Mouse (Mus musculus): ENCODE data around the gene Cnih2. TPM values are rescaled to one million over a fixed set of nuclear protein-coding genes. Genes with fewer than 3 reads are reported as not detected.

Cnih2 gene
- total and polyA plus RNA-seq, 2 experiments from 2014 or later: 397 to 573 TPM

DNA sequence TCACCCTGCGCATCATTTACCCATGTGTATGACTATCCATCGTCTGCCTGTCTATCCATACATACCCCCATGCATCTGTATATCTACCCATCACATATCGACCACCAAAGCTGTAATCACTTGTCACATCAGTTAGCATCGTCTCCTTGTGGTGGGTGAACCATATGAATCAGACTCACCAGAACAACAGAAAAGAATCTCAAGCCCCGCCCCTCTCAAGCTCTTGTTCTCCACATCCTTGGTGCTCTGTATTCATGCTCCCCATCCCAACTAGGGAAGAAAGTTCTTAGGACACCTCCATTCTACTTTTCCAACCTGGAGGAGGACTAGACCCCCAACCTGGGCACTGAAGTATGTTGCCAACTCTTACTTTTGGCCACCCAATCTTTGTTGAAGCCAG, 36.3 kb downstream of the Cnih2 start:
- no peak overlapping the region for H3K9ac ChIP-seq (replicated peaks; ENCODE audit: low read length)
- DNase-seq (ENCODE audit: low spot score) (no peak), ATAC-seq (no peak)
- TF ChIP-seq CTCF (IDR thresholded peaks at IDR 0.05; ENCODE audit: low read depth): no peak
- H3K4me3 ChIP-seq (ENCODE audit: low read length): no peak overlapping the region
- H3K4me1 ChIP-seq (ENCODE audit: insufficient read depth, low read length): no peaks in the 10 kb centered on the region
- no peaks in the 10 kb centered on the region for H3K27me3 ChIP-seq (ENCODE audit: insufficient read depth, low read length)
- WGBS: 88% methylated on average over 5 of the region's 5 CpGs
- no peak overlapping the region for H3K27ac ChIP-seq
- no peak overlapping the region for H3K4me2 ChIP-seq (ENCODE audit: low read depth, low read length)
- no peaks in the 10 kb centered on the region for H3K9me3 ChIP-seq (ENCODE audit: low read length)
- no peaks in the 10 kb centered on the region for H3K36me3 ChIP-seq (ENCODE audit: insufficient read depth, low read length)

DNA sequence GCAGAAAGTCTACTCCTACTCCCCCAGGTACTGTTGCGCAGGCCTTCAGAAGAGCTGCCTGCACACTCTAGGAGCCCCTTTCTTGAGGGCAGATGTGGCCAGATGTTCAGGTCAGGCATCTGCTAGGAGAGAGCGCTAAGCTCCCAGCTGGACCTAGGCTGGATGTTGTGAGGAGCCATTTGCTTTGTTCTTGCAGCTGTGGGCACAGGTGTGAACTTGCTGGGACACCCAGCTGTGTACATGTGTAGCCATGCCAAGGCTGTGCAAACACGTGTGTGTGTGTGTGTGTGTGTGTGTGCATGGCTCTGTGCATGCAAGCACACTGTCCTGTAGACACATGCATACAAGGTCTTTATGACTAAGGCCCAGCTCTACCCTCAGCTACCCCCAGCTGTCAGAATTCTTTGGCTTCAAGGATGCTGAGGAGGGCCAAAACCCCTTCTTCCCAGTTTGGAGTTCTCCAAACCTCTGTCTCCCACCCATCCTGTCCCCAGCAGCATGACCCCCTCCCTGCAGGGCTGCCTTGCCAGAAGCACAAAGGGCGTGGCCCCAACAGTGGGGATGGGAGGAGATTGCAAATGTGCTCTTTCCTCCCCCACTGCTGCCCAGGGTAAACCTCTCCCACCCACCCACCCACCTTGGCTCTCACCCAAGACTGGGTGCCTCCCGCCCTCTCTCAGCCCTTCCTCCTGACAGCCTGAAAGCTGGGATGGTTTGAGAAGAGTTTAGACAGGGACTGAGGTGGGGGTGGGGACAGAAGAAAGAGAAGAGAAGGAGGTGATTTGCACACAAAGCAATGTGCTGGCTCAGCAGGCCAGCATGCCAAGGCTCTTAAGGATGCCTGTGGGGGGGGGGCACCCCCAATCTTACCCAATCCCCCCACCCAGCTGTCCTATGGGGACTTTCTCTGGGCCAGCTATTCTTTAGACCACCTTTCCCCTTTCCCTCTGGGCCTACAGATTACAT, 37.7 kb downstream of the Cnih2 start:
- DNase-seq (ENCODE audit: low spot score): no peak
- Histone ChIP-seq H3K36me3 (ENCODE audit: insufficient read depth, low read length) (no peaks in the 10 kb centered on the region), H3K4me1 (ENCODE audit: insufficient read depth, low read length) (no peaks in the 10 kb centered on the region; the same call in 1 of the 2 replicates), H3K9me3 (ENCODE audit: low read length) (no peaks in the 10 kb centered on the region), H3K27me3 (ENCODE audit: insufficient read depth, low read length) (no peaks in the 10 kb centered on the region), H3K27ac (no peak overlapping the region), H3K4me2 (ENCODE audit: low read depth, low read length) (no peak overlapping the region), H3K9ac (replicated peaks; ENCODE audit: low read length) (no peak overlapping the region), H3K4me3 (ENCODE audit: low read length) (no peak overlapping the region)
- no peak for TF ChIP-seq CTCF (IDR thresholded peaks at IDR 0.05; ENCODE audit: low read depth)
- 48% methylated on average over 5 of the region's 5 CpGs for WGBS
- ATAC-seq: no peak

DNA sequence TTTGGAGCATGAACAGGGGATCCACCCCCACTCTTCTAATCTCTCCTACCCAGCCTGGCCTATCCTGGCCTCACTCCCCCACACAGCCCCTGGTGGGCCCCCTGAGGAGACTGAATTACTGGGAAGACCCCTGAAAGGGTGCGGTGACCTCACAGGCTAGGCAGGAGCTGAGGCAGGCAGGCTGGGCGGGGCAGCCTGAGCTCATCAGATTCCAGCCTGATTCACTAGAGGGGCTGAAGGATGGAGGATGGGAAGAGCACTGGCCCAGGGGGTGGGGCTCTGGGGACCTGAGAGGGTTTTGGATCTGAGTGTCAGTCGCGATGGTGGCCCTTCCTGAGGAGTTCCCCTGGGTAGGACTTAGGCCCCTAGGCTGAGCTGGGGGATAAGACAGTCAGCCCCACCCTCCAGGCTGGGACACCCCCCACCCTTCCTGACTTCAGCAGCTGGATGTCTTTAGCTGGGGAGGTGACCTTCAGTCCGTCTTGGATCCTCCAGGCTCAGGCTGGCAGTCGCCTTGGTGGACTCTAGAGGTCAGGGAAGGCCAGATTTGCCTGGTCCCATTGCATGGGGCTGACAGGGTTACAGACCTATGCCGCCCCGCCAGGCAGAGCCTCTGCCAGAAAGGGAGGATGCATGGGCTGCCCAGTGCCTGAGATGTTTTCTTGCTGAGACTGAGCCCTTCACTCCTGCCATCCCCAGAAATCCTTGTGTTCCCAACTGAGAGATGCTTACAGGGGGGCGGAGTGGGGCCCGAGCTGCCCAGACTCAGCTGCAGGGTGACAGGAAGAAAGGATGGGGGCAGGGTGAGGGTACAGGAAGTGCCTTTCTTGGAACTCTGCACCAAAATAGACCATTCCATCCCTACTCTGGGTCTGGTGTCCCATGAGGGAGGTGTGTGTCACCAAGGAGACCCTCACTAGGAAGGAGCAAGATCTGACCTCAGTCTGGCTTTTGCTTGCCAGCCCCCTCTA, 39.2 kb downstream of the Cnih2 start:
- ATAC-seq (peak; percentile 37; the same call in 1 of the 2 replicates), DNase-seq (ENCODE audit: low spot score) (no peak)
- Histone ChIP-seq H3K4me1 (ENCODE audit: insufficient read depth, low read length) (no peaks in the 10 kb centered on the region; the same call in 1 of the 2 replicates), H3K4me3 (ENCODE audit: low read length) (no peak overlapping the region), H3K4me2 (ENCODE audit: low read depth, low read length) (no peak overlapping the region), H3K36me3 (ENCODE audit: insufficient read depth, low read length) (no peaks in the 10 kb centered on the region), H3K27ac (no peak overlapping the region), H3K9ac (replicated peaks; ENCODE audit: low read length) (no peak overlapping the region), H3K9me3 (ENCODE audit: low read length) (no peaks in the 10 kb centered on the region), H3K27me3 (ENCODE audit: insufficient read depth, low read length) (no peaks in the 10 kb centered on the region)
- WGBS: 17% methylated on average over 10 of the region's 10 CpGs
- TF ChIP-seq CTCF (IDR thresholded peaks at IDR 0.05; ENCODE audit: low read depth): no peak

DNA sequence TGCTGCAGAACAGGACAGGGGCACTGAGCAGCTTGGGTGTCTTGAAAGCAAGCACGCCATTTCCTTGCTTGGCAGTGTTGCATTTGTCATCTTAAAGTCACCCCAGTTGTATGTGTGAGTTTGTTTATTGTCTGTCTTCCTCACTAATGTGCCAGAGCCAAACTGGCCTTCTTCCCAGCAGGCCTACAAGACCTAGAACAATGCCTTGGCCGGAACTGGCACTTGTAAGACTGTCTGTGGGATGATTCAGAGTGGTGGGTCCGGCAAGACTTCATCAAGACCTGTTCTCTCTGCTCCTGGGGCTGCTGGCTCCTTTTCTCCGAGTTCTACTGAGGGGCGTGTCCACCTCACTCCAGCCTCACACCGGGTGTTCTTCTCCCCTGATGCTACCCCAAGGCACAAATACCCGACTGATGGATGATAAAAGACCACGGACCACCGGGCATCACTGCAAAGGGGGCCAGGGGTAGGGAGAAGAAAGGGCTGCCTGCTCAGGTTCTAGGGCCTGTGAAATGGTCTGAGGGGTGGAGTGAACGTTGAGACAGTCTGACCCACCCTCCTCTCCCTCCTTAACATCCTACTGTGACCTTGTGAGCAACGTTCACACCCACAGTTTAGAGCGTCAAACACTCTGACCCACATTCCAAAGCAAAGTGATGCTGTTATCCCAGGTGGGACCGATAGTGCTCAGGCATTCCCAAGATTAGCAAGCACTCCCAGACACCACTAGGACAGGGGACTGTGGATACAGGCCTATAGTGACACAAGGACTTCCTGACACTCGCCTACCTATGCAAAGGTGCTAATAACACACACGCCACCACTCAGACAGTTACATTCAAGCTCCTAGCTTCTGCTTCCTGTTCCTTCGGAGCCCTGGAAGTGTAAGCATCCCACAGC, 40.2 kb downstream of the Cnih2 start:
- no peak overlapping the region for H3K9ac ChIP-seq (replicated peaks; ENCODE audit: low read length)
- 25% methylated on average over 16 of the region's 16 CpGs for WGBS
- no peaks in the 10 kb centered on the region for H3K27me3 ChIP-seq (ENCODE audit: insufficient read depth, low read length)

DNA sequence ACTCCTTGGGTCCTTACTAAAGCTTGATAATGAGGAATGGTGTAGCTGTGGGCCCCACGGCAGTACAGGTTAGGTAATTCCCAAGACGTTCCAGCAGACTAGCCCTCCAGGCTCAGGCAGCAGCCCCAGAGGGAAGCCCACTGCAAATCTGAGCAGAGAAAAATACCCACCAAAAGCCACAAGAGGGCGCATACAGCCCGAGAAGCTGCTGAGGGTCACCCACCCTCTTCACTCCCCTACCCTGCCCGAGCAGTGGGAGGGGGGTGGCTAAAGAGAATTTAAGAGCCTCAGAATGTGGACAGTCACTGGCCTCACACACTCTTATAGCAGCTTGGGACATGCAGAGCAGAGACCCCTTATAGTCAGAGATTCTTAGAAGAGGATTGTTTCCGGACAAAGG, 42.1 kb downstream of the Cnih2 start:
- H3K4me3 ChIP-seq (ENCODE audit: low read length): no peak overlapping the region
- no peak overlapping the region for H3K27ac ChIP-seq
- H3K36me3 ChIP-seq (ENCODE audit: insufficient read depth, low read length): no peaks in the 10 kb centered on the region
- no peaks in the 10 kb centered on the region for H3K9me3 ChIP-seq (ENCODE audit: low read length)
- ATAC-seq (peak; percentile 34; the same call in 1 of the 2 replicates), DNase-seq (ENCODE audit: low spot score) (peak; percentile 80)
- WGBS: 12% methylated on average over 6 of the region's 6 CpGs
- peak; percentile 80 for TF ChIP-seq CTCF (IDR thresholded peaks at IDR 0.05; ENCODE audit: low read depth)
- no peak overlapping the region for H3K4me2 ChIP-seq (ENCODE audit: low read depth, low read length)
- H3K4me1 ChIP-seq (ENCODE audit: insufficient read depth, low read length): no peaks in the 10 kb centered on the region; the same call in 1 of the 2 replicates
- no peak overlapping the region for H3K9ac ChIP-seq (replicated peaks; ENCODE audit: low read length)
- H3K27me3 ChIP-seq (ENCODE audit: insufficient read depth, low read length): peaks cover 5% of the 10 kb centered on the region; the same call in 1 of the 2 replicates

More for the DNA sequence above, 40.2 kb downstream of the Cnih2 start:
- Histone ChIP-seq H3K9me3 (ENCODE audit: low read length) (no peaks in the 10 kb centered on the region), H3K36me3 (ENCODE audit: insufficient read depth, low read length) (no peaks in the 10 kb centered on the region), H3K4me2 (ENCODE audit: low read depth, low read length) (no peak overlapping the region), H3K27ac (no peak overlapping the region), H3K4me1 (ENCODE audit: insufficient read depth, low read length) (no peaks in the 10 kb centered on the region; the same call in 1 of the 2 replicates), H3K4me3 (ENCODE audit: low read length) (no peak overlapping the region)
- DNase-seq (ENCODE audit: low spot score) (no peak), ATAC-seq (no peak)
- TF ChIP-seq CTCF (IDR thresholded peaks at IDR 0.05; ENCODE audit: low read depth): no peak
